Mouse (Mus musculus) spleen, postnatal 14 days (tissue): ENCODE data around the gene Fam196a.

Experiments
- DNase-seq, 2 experiments: peaks; one replicate each; pipeline ENCODE4 v3.0.0; 2021 to 2022; ENCODE audit warnings: low spot score in 2 of 2

Fam196a gene

DNA sequence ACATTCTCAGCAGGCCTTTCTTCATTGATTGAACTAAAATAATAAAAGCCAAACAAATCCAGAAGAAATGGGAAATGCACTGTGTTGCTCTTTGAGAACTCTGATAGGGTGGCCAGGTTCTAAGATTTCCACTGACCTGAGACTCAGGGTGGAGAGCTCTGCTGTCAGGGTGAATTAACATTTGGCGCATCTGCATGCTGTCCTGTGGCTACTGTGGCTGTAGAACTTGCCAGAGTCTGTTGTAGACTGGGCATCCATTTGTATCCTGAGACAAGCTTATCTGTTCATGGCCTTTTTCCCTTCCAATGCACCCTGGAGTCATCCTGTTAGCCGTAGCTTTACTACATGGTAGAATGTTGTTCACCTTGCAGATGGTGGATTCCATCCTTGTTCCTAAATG is 98.2 kb downstream of the Fam196a start:
- DNase-seq, result no peak
